In the genomic region with DNA sequence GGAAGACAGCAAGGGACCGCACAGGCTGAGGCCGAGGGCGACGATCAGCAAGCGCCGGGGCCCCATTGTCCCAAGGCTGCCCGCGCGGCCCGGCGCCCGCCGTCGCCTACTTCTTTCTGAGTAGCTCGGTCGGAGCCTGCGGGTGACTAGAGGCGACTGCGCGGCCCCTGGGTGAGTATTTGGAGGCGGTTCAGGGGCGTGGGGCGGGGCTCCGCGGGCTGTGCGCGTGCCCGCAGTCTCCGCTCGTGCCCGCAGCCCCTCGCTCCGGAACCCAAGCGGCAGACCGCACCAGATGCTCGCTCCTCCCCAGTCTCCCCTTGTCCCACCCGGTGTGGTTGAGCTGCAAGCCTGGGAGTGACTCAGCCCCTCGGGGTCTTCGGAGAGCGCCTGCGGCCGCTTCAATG, we compare ENCODE assay signal across 8 mouse cellular contexts. TPM values are rescaled to one million over a fixed set of nuclear protein-coding genes. Genes with fewer than 3 reads are reported as not detected.
DNase-seq lines count a peak whose midpoint lies in the region; ATAC-seq lines count a peak whose summit lies in the region.

A gene (minus strand): TSS at position 179 of the 404 bp plus-strand sequence.

- H3K27ac ChIP-seq in hindbrain, embryonic 13.5 days: peak within 1 kb of the TSS; percentile 70

- H3K4me1 ChIP-seq in hindbrain, embryonic 13.5 days (replicated peaks): peaks cover 37% of the 10 kb centered on the region

- under 1% methylated on average over 38 of the region's 42 CpGs for WGBS in hindbrain, embryonic 13.5 days

- no peaks in the 10 kb centered on the region for H3K36me3 ChIP-seq in hindbrain, embryonic 13.5 days

- ATAC-seq in hindbrain, embryonic 13.5 days (ENCODE audit: low FRiP score): peak; percentile 91

- H3K9ac ChIP-seq in hindbrain, embryonic 13.5 days: peak within 1 kb of the TSS; percentile 94

- no peaks in the 10 kb centered on the region for H3K27me3 ChIP-seq in hindbrain, embryonic 13.5 days

- H3K9me3 ChIP-seq in hindbrain, embryonic 13.5 days: no peaks in the 10 kb centered on the region

- H3K4me2 ChIP-seq in hindbrain, embryonic 13.5 days: peak within 1 kb of the TSS; percentile 89

- DNase-seq in R1 (ENCODE audit: low read depth, low spot score): peak; percentile 91
- DNase-seq in cerebellum, postnatal 25 days: peak; percentile 67 to 73
- peak; percentile 29 to 44 for DNase-seq in frontal cortex, postnatal 25 days (ENCODE audit: low spot score in 2 of 2)
- peak; percentile 14 to 42 for DNase-seq in left cerebral cortex, adult 18-20 months (ENCODE audit: low spot score in 2 of 2)
- DNase-seq in lung, postnatal 4 days: peak; percentile 91 to 94
- peak; percentile 92 for DNase-seq in retina, postnatal 1 day
- peak; percentile 91 for DNase-seq in thymus, postnatal 4 days

- H3K4me3 ChIP-seq in hindbrain, embryonic 13.5 days: peak within 1 kb of the TSS; percentile 87

RNA-seq across cellular contexts. Expression of the gene that starts here (rescaled TPM):
- polyA plus RNA-seq in hindbrain, embryonic 13.5 days (2015; fragmentation: Nextera tagmentation; extraction: Ambion mirVana): 80.0 and 81.9 TPM in 2 replicates
- total RNA-seq in left cerebral cortex, adult 18-20 months (2021): 1 to 10 TPM; 3.2 TPM

Comparison
In these comparisons a context has a peak if more than half of its experiments do, and no peak if none do; other contexts are left out.
1. Peak in every context shown above with its lines: DNase-seq, ATAC-seq, H3K4me3 ChIP-seq and H3K27ac ChIP-seq.
2. DNase-seq: peak in every context shown above with its lines; median percentile 92 in lung, postnatal 4 days; 92 in retina, postnatal 1 day; 91 in R1; 91 in thymus, postnatal 4 days; 70 in cerebellum, postnatal 25 days; 36 in frontal cortex, postnatal 25 days; 28 in left cerebral cortex, adult 18-20 months.